ENCODE assay signal across 9 mouse cellular contexts in genomic region chr4:114454495-114455186, GRCm38 (mm10). TPM values are rescaled to one million over a fixed set of nuclear protein-coding genes. Genes with fewer than 3 reads are reported as not detected.
DNase-seq lines count a peak whose midpoint lies in the region; ATAC-seq lines count a peak whose summit lies in the region.
"Had no signal": no experiment of that assay in that cellular context is flagged by ENCODE, and none has a peak within 500 bp of the region (broad histone marks: within the 10 kb centered on the region; RNA-seq: fewer than 3 reads in every experiment).

No protein-coding gene starts in this region.

- H3K4me1 ChIP-seq in liver, embryonic 11.5 days (replicated peaks; ENCODE audit: control insufficient read depth, insufficient read depth, low read length): no peaks in the 10 kb centered on the region
- H3K4me1 ChIP-seq in midbrain, embryonic 10.5 days: peaks cover 13% of the 10 kb centered on the region
- H3K4me1 ChIP-seq in hindbrain, embryonic 11.5 days (replicated peaks; ENCODE audit: control insufficient read depth, insufficient read depth, low read length): no peaks in the 10 kb centered on the region

- H3K9ac ChIP-seq in liver, embryonic 11.5 days (ENCODE audit: low read depth, low read length): no peak overlapping the region
- no peak overlapping the region for H3K9ac ChIP-seq in hindbrain, embryonic 11.5 days (ENCODE audit: low read depth, low read length)

- 62% methylated on average over 3 of the region's 3 CpGs for WGBS in liver, embryonic 11.5 days
- WGBS in midbrain, embryonic 10.5 days: 88% methylated on average over 3 of the region's 3 CpGs
- WGBS in hindbrain, embryonic 11.5 days: 84% methylated on average over 3 of the region's 3 CpGs

- H3K27ac ChIP-seq in liver, embryonic 11.5 days (ENCODE audit: low read depth, low read length): no peak overlapping the region
- no peak overlapping the region for H3K27ac ChIP-seq in midbrain, embryonic 10.5 days (replicated peaks)
- H3K27ac ChIP-seq in hindbrain, embryonic 11.5 days (ENCODE audit: low read depth, low read length): no peak overlapping the region
- H3K27ac ChIP-seq: macrophage had no signal

- peak; percentile 5 for DNase-seq in liver
- DNase-seq in liver, embryonic 11.5 days (ENCODE audit: low spot score): no peak
- peak; percentile 64 to 83 for DNase-seq in heart, adult 9 months (ENCODE audit: low spot score in 2 of 2)
- peak; percentile 70 to 77 for DNase-seq in heart, postnatal 14 days
- peak; percentile 78 for DNase-seq in kidney, postnatal 10 days
- no peak for DNase-seq in midbrain, embryonic 10.5 days (ENCODE audit: low spot score)
- no peak for DNase-seq in hindbrain, embryonic 11.5 days (ENCODE audit: low spot score)
- DNase-seq in frontal cortex, postnatal 25 days (ENCODE audit: low spot score in 2 of 2): no peak

- no peak overlapping the region for H3K4me3 ChIP-seq in liver, embryonic 11.5 days (ENCODE audit: low read depth, low read length)
- no peak overlapping the region for H3K4me3 ChIP-seq in midbrain, embryonic 10.5 days
- no peak overlapping the region for H3K4me3 ChIP-seq in hindbrain, embryonic 11.5 days (ENCODE audit: low read depth, low read length)

- no peak for ATAC-seq in liver, embryonic 11.5 days (replicated peaks; ENCODE audit: low FRiP score)
- no peak for ATAC-seq in hindbrain, embryonic 11.5 days (ENCODE audit: low FRiP score)

- no peaks in the 10 kb centered on the region for H3K27me3 ChIP-seq in liver, embryonic 11.5 days (replicated peaks; ENCODE audit: control insufficient read depth, insufficient read depth, low read length)
- H3K27me3 ChIP-seq in midbrain, embryonic 10.5 days (ENCODE audit: low read depth, poor library complexity, severe bottlenecking): no peaks in the 10 kb centered on the region
- no peaks in the 10 kb centered on the region for H3K27me3 ChIP-seq in hindbrain, embryonic 11.5 days (ENCODE audit: control insufficient read depth, insufficient read depth, low read length)

- no peaks in the 10 kb centered on the region for H3K9me3 ChIP-seq in liver, embryonic 11.5 days (ENCODE audit: control insufficient read depth, low read length)
- H3K9me3 ChIP-seq in midbrain, embryonic 10.5 days (replicated peaks): no peaks in the 10 kb centered on the region
- H3K9me3 ChIP-seq in hindbrain, embryonic 11.5 days (ENCODE audit: control insufficient read depth, low read length): no peaks in the 10 kb centered on the region

- H3K36me3 ChIP-seq in liver, embryonic 11.5 days (ENCODE audit: control insufficient read depth, insufficient read depth, low read length): no peaks in the 10 kb centered on the region
- H3K36me3 ChIP-seq in midbrain, embryonic 10.5 days: no peaks in the 10 kb centered on the region
- H3K36me3 ChIP-seq in hindbrain, embryonic 11.5 days (ENCODE audit: control insufficient read depth, insufficient read depth, low read length): no peaks in the 10 kb centered on the region

- H3K4me2 ChIP-seq in liver, embryonic 11.5 days: no peak overlapping the region
- H3K4me2 ChIP-seq in hindbrain, embryonic 11.5 days (replicated peaks; ENCODE audit: low read depth, low read length): no peak overlapping the region

- intact Hi-C loops in heart, postnatal 14 days (cut with DNase I): loop anchor here (5.0 kb wide), 1 partner anchor 47 kb away; the partner anchor contains the start of gene Trabd2b

RNA-seq across cellular contexts. Expression of gene Trabd2b, which starts 48.1 kb away (rescaled TPM):
- 1.1 and 1.3 TPM in 2 replicates for polyA plus RNA-seq in liver, embryonic 11.5 days (2014; fragmentation: Nextera tagmentation; extraction: Ambion mirVana)
- total RNA-seq in heart, postnatal 14 days (2021): 10 to 100 TPM; 42.2 to 50.0 TPM
- polyA plus RNA-seq in midbrain, embryonic 10.5 days (2016; fragmentation: Nextera tagmentation; extraction: Ambion mirVana): 1.8 TPM in 2 replicates
- 1.6 and 2.0 TPM in 2 replicates for polyA plus RNA-seq in hindbrain, embryonic 11.5 days (2014; fragmentation: Nextera tagmentation; extraction: Ambion mirVana)
- polyA plus RNA-seq: macrophage had no signal

Comparison
In these comparisons a context has a peak if more than half of its experiments do, and no peak if none do; other contexts are left out.
1. DNase-seq: peak in liver (single experiment), heart, adult 9 months (2 of 2), heart, postnatal 14 days (2 of 2) and kidney, postnatal 10 days (single experiment); none in liver, embryonic 11.5 days (single experiment), midbrain, embryonic 10.5 days (single experiment), hindbrain, embryonic 11.5 days (single experiment) and frontal cortex, postnatal 25 days (0 of 2).